Mouse (Mus musculus) urinary bladder, adult 18-20 months (tissue): ENCODE measurements around the gene Adcy3.
"Not testable (repeated sequence)": the region's sequence is repeated elsewhere in the genome, so short reads cannot be mapped to it uniquely, and the experiment has no call there.

ENCODE experiments used
- DNase-seq, 2 experiments: peaks; one replicate each; pipeline ENCODE4 v3.0.0; 2022; ENCODE audit warnings: low spot score in 2 of 2, mixed read lengths in 2 of 2

The Adcy3 gene

DNA sequence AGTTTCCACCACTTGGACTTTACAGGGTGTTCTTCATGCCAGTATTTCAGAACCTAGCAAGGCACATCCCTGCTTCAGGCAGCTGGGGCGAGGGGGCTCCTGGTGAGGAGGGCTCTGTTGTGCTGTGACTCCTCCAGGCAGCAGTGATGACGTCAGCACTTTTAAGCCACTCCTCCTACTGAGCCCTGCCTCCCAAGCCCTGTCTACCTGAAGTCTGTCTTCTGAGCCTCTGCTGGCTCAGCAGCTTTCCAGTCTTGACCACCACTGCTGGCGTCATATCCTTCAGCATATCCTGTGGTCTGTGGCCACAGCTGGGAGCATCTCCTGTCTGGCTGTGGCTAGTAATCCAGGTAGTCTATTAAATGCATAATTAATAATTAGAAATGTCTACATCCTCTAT lies 47.6 kb downstream of the Adcy3 start:
- no peak for DNase-seq

DNA sequence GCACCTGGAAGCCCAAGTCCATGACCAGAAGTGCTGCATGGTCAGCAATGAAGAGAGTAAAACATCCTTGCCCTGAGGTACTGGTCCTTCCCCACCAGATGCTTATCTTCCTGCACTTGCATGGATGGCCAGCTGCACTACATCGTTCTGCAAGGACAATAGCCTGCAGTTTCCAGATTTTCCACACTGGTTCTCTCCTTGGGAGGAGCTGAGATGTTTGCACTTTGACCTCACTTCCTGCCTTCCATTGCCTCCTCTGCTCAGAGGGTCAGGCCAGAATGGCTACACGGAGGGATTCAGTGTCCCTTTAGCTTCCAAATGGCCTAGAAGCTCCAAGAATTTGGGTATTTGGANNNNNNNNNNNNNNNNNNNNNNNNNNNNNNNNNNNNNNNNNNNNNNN lies 51.7 kb downstream of the Adcy3 start:
- DNase-seq, result no peak

DNA sequence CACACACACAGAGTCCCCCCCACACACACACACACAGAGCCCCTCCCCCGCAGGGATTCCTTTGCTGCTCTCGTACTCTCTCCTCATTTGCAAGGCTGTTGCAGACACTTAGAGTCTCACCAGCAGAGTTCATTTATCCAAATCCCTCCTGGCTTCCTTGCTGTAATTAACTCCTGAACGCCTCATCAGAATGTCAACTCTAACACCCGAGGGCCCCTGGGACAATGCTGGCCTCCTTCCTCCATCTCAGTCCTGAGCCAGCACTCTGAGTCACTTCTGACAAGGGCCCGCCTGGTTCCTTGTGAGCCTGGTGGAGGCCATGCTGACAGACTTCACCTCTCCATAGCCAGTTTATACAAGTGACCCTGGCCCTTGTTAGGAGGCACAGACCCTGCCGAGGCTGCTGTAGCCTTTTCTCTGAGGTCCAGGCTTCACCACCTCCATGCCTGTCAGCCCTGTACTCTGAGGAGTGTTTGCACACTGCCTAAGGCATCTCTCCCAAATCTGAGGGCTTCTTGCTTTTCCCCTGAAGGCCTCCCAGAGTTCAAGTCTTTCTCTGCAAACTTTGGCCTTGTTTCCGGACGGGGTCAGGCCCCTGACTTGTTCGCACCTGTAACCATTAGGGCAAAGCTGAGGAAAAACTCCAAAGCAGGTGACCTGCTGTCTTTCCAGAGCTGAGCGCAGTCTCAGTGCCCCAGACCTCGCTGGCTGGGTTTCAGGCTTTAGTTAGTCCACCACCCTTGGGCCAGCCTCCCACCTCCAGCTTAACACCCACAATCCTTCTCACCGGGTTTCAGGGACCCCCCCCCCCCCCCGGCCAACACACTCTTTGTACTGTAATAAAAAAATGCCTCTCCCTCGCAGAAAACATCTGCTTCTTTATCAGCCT lies 55.5 kb downstream of the Adcy3 start:
- peak; percentile 40 to 41 for DNase-seq

DNA sequence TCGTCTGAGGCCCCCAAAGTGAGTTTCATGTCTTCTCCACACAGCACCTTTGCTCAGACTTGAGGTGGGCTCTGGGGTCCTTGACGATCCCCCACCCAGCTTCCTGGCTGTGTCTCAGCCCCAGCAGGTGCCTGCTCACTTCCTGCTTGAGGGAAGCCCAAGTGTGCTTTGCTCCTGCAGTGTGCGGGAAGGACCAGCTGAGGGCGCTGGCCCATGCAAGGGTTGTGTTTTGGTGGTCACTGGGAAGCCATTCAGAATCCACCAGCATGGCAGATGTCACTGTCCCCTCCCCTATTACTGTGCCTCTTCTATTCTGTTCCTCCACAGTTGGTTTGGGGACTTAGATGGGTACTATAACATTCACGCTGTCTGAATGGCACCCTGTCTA lies 56.2 kb downstream of the Adcy3 start:
- DNase-seq, result no peak

DNA sequence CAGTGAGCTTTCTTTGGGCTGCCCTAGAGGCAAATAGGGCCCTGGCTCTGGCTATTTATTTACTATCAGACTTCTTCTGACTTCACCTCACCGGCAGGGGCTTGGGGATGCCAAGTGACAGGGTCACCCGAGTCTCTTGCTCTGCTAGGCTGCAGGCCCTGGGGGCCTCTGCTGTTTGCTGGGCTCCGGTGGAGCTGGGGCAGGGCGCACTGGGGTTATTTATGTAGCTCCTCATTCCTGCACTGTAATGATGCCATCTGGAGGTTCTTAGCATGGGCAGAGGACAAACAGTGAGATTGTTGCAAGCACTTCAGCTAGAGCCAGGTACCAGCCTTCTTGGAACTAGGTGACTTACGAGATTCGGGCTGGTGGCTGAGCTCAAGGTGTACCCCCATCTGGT lies 59.6 kb downstream of the Adcy3 start:
- no peak for DNase-seq

DNA sequence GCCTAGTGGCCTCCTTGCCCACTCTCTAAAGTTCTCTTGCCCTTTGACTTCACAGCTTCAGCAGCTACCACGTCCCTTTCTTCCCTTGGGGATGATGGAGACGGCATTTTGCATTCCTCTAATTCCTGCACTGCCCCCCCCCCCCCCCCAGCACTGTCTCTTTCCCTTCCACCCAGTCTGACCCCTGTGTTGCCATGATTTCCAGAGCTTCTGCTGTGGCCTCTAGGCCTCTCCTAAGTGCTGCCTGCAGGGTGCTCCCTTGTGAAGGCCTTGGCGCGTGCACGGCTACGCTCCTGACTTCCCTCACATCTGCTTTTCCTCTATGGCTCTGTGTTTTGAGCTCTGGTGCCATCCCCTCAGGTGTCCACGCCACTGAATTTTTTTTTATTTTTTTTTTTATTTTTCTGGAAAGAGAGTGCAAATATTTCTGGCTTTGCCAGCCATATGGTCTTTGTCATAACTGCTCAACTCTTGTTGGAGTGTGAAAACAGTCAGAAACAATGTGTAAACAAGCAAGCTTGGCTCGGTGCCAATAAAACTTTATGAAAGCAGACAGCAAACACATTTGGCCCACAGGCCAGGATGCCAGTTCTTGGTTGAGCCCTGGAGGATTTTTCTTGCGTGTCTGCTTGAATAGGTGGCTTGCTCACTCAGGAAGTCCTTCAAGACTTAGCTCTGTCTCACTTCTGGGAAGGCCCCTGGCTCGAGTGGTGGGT lies 60.3 kb downstream of the Adcy3 start:
- no peak for DNase-seq

DNA sequence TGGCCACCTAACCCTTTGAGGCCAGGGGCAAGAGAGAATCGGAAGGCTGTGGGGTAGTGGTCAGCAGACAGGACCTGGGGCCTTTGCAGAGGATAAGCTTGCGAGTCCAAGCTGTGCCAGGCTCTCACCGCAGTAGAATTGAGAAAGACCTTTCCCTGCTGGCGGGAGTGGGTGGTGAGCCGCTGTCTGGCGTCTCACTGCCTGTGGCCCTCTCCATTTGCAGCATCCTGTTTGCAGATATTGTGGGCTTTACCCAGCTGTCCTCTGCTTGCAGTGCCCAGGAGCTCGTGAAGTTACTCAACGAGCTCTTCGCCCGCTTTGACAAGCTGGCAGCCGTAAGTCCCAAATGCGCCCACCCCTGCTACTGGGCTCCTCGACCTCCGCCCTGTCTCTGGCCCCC lies 61.7 kb downstream of the Adcy3 start:
- no peak for DNase-seq

DNA sequence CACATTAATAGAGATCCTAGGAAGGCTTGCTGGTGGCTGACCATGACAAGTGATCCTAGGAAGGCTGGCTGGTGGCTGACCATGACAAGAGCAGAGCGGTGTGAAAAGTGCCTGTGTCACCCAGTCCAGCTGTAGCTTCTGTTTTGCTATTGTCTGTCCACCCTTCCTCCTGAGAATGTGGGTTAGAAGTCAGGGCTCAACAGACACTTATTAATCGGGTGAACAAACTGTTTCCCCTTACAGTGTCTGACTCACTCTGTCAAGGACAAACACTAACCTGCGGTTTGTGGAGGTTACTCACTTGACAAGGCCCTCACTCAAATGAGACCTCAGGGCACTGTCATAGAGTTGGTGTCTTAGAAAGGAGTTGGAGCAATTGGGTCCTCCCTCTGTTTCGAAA lies 65.8 kb downstream of the Adcy3 start:
- DNase-seq, result no peak

DNA sequence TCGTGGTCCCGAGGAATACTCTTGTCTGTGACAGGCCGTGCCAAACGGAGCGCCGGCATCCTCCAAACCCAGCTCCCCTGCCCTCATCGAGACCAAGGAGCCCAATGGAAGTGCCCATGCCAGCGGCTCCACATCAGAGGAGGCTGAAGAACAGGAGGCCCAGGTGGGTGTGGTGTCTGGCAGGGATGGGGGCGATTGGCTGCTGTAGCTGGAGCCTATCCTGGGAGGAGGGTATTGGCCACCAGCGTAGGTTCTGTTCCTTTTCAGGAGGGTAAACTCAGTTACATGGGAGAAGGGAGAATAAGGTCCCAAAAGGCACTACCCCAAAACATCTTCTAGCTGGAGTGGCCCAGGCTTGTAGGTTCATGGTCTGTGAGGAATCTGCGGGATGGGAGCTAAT lies 66.4 kb downstream of the Adcy3 start:
- DNase-seq, result no peak

DNA sequence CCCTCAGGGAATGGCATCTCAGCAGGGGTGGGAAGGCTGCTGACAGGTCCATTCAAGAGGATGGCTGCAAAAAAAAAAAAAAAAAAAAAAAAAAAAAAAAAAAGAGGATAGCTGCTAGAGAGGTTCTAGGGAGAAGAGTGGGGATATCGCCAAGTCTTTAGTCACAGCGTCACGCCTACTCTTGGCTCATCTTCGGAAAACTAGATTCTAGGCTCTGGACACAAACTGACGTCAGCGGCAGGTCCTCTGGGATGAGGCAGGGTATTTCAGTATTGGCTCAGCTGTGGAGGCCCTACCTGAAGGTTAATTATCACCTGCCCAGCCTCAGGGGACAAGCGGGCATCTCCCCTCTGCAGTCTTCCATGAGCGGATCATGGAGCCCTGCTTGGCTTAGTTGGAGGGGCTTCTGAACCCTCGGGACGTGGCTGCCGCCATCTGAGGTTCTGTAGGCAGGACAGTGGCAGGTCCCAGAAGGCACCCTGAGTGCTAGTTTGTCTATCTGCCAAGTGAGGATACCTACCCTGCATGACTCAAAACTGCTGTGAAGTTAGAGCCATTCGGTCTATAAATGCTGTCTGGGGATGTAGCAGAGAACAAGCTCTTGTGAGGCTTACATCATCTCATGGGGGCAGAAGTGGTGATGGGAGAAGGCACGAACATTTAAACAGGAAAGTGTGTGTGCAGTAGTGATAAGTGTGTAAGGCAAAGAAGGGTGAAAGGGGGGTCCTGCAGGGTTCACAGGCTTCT lies 68.7 kb downstream of the Adcy3 start:
- DNase-seq, result no peak

DNA sequence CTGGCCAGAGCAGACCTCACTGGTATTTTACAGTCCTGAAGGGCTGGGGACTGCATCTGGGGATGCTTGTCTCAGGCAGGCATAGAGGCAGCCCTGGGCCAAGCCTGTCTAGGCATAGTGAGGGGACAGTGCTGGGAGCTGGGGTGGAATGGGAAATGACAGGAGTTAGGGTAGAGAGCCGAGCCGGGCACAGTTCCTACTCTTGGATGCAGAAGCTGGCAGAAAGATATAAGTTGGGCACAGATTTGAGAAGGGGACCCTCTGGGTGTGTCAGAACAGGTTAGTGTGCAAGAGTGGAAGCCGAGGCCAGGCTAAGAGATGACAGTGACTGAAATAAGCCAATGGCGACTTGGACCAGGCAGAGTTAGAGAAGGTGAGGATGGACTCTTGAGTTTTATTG lies 69.3 kb downstream of the Adcy3 start:
- DNase-seq, result no peak

DNA sequence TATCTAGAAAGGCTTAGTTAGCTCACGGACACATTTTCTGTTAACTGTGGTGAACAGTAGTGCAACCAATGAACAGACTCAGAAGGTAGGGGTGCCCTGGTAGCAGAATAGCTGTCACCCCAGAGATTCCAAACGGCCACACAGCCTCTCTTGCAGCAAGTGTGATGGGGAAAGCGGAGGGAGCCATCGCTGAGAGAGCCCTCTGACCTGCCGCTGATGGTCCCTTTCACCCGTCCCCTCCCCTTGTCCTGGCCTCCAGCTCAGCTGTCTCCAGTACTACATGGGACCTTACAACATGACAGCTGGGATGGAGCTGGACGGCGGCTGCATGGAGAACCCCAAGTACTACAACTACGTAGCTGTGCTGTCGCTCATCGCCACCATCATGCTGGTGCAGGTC lies 73.2 kb downstream of the Adcy3 start:
- no peak for DNase-seq

DNA sequence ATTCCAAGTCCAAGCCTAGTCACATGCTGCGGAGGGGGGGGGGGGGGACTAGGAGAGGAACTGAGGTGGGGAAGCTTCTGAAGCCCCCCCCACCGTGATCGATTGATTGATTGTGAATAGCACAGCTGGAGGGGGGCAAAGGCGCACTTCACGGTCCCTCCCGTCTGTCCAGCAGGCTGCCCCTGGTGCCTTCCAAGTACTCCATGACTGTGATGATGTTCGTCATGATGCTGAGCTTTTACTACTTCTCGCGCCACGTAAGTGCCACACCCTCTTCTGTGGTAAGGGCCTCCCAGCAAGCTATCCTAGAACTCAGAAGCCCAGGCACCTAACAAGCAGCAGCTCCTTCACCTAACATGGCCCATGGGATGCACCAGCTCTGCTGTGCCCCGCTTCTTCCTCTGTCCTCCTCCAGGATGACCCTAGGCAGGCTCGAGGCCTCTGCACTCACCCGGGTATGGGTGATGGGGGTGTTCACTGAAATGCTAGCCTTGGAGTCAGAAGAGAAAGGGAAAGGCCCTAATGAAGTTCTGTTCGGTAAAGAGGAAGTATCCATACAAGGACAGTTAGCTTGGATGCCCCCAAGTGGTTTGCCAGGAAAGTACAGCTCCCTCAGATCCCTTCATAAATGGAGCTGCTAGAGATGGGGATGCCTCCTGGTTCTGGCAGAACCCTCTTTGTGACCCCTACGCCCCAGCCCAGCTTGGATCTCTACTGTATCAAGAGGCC lies 75.7 kb downstream of the Adcy3 start:
- DNase-seq, result peak; percentile 26 to 33

DNA sequence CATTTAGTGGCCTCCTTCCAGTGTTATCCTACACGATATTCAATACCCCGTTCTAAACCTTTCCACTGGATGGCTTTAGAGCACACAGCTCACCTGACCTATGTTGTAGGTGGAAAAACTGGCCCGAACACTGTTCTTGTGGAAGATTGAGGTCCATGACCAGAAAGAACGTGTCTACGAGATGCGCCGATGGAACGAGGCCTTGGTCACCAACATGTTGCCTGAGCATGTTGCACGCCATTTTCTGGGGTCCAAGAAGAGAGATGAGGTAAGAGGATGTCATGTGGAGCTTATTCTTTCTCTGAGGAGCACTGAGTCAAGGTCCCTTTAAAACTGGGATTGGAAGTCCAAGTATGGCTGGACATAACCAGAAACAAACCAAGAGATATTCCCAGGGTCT lies 76.3 kb downstream of the Adcy3 start:
- DNase-seq, result no peak

DNA sequence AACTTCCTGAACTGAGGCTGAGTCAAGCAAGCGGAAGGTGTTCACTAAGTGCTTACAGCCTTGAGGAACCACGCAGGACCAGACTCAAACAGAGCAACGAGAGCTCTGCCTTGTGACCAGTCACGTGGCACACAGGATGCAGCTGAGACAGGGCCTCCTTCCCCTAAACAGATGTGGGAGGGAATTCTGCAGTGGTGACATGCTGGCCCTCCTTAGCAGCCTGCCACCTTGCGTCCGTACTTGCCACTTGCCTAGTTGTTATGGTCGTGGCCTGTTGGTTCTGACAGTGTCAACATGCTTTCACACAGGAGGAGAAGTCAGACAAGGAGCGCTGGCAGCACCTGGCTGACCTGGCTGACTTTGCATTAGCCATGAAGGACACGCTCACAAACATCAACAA lies 78.3 kb downstream of the Adcy3 start:
- DNase-seq, result no peak

DNA sequence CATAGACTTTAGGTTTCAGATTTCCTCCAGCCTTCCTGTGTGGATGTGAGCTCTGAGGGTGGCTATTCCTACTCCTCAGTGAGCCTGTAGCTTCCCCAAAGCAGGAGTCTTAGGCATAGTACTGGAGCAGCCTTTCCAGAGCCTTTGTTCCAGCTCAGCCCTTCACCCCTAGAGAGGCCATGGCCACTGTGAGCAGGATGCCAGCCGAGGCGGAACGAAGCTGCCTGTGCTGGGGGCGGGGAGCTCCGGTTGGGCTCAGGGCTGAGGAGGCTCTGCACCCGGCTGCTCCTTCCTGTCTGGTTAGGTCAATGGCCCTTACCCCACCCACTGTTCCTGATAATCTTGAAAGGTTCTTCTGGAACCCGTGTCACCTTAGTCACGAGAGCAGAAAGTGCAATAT lies 80.0 kb downstream of the Adcy3 start:
- no peak for DNase-seq

DNA sequence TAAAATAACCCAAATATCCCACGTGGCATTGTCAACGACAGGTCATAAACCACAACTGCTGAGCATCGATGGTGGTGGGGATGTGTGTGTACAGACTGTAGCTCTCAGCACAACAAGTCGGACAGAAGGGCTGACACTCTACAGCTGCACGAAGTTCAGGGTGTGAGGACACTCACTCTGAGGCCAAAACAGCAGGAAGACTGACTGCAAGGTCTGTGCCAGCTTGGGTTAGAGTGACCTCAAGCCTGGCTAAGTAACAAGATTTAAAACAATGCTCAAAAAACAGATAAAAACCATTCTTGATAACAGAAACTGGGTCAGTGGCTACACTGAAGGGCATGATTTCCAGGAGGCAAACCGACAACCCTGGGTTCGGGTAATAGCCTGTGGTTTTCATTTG lies 97.3 kb downstream of the Adcy3 start:
- no peak for DNase-seq

DNA sequence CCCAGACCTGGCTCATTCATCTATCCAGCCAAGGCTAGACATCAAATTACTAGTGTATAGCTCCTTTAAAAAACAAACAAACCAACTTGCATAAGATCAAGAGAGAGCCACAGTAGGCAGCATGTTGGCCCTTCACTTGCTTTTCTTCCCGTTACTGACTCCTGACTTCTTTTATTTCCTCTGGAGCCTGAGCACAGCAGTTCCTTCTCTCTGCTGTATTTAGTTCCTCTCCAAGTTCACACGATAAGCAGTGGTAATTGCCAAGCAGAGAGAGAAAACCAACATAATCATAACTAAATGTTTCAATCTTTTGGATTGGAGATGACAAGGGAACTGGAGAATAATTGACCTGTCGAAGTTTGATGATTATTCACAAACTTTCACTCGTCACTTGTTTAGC lies 99.9 kb downstream of the Adcy3 start:
- no peak for DNase-seq

DNA sequence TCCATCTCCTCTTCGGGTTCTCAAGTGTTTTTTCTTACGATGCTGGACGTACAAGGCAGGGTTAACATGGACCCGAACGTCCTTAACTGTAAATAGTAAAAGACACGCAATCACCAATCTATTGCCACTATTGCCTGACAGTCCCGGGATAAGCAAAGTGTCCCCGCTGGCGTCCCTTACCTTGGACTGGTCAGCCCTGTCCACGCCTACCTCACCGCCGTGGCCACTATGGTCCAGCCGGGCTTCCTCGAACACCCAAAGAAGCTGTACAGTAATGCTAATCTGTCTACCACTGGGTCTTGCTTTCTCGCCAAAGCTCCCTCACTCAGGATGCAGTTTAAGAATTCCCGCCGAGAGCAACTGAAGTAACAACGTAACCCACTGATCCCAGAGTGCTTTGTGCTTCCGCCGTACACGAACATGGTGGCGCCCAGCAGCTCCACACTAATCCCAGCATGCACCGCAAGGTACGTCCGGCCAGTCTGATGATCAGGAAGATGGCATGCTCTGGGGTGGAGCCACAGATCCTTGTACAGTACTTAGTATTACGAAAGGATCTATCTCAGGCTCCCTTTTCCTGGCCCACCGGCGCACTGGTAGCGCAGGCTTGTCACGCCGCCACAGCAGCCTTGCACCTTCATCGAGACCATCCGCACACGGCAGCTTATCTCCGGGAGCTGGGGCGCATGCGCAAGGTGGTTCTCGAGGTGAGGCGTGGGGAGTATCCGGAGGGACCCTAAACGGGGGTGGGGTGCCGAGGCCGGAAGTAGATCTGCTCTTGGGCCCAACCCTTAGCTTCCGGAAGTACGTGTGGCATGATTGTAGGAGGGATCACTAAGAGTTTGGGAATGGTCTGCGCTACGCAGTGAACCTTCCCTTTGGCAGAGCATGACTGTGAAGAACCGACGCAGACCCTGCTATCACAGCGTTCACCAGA lies 100.9 kb downstream of the Adcy3 start, which contains the start of the genes Ptrhd1 and Cenpo:
Gene Ptrhd1 (plus strand): TSS at position 456 of the 937 bp plus-strand sequence.
Gene Cenpo (minus strand): TSS at position 723 of the 937 bp plus-strand sequence.
- DNase-seq, result peak; percentile 95 to 98

DNA sequence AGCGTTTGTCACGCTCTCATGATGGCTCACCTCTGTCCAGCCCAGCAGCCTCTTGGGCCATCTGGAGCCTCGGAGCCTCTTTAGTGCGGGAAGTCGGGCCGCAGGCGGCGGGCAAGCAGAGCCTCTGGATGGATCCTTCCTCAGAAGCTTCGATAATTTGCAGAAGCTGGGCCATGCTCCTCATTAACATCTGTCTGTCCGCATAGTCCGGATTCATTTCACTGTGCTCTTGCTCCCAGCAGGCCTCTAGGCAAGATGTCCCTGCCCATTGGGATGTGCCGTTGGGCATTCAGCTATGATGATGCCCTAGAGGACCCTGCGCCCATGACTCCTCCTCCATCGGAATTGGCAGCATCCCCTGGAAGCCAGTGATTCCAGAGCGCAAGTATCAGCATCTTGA lies 104.6 kb downstream of the Adcy3 start:
- no peak for DNase-seq

DNA sequence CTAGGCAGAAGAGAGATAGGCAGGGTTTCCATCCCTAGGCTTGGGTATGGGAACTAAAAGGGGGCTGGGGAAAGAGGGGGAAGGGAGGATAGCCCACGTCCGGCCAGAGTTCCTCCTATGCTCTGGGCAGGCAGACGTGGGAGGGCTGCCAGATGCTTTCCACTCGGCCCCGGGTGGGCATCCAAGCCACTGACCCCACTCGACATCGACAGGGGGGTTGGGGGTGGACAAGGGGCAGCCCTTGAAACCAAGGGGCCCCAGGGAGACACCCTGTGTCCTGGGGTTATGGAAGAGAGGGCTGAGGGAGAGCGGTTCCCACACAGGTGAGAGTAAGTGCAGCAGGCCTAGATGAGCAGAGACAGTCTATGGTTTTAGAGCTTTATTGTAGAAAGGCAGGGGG lies 107.4 kb downstream of the Adcy3 start:
- DNase-seq, result not testable (repeated sequence)
